Mouse (Mus musculus): ENCODE results near the gene Rab25.

DNA sequence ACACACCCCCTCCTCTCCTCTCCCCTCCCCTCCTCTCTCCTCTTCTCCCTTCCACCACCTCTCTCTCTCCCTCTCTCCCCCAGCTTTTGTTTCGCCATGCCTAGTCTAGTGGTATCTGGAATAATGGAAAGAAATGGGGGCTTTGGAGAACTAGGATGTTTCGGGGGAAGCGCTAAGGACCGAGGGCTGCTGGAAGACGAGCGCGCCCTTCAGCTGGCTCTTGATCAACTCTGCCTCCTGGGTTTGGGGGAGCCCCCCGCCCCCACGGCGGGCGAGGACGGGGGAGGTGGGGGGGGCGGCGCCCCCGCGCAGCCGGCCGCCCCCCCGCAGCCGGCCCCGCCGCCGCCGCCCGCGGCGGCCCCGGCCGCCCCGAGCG is 15.8 kb downstream of the Rab25 start, which contains the start of gene Mex3a:
- TF ChIP-seq CTCF (conservative IDR thresholded peaks at IDR 0.05; ENCODE audit: low read length) (no peak), POU5F1 (IDR thresholded peaks at IDR 0.05; ENCODE audit: borderline replicate concordance, low read length) (no peak), NANOG (IDR thresholded peaks at IDR 0.05; ENCODE audit: borderline replicate concordance, low read length) (no peak)

All from E14TG2a.4 (cell line).